Mouse (Mus musculus) liver, embryonic 12.5 days (tissue): ENCODE measurements around the gene Gas2. TPM values are rescaled to one million over a fixed set of nuclear protein-coding genes. Genes with fewer than 3 reads are reported as not detected.

Experiments used
- ATAC-seq: fragments of 200-750 bp; cut with Nextera tagmentation; 2 replicates; pipeline ENCODE4 v1.8.0; 2017; ENCODE audit warnings: moderate number of reproducible peaks, mild to moderate bottlenecking, moderate library complexity
- H3K27ac ChIP-seq: fragments of 300-500 bp; sonication (generic); 2 replicates; pipeline ENCODE4 v1.5.1; 2016; ENCODE audit warnings: mild to moderate bottlenecking
- H3K27me3 ChIP-seq: fragments of 300-500 bp; sonication (generic); replicated peaks from 2 replicates; pipeline ENCODE4 v1.6.1; 2016; ENCODE audit warnings: mild to moderate bottlenecking, moderate library complexity
- H3K36me3 ChIP-seq: fragments of 300-500 bp; sonication (generic); 2 replicates; pipeline ENCODE4 v1.6.1; 2016; ENCODE audit warnings: mild to moderate bottlenecking, moderate library complexity
- H3K4me1 ChIP-seq: fragments of 300-500 bp; sonication (generic); 2 replicates; pipeline ENCODE4 v1.6.1; 2016
- H3K4me2 ChIP-seq: fragments of 300-500 bp; sonication (generic); 2 replicates; pipeline ENCODE4 v1.6.1; 2016; ENCODE audit warnings: mild to moderate bottlenecking, moderate library complexity
- H3K4me3 ChIP-seq: fragments of 300-500 bp; sonication (generic); 2 replicates; pipeline ENCODE4 v1.5.1; 2016; ENCODE audit warnings: mild to moderate bottlenecking, moderate library complexity
- H3K9ac ChIP-seq: fragments of 300-500 bp; sonication (generic); 2 replicates; pipeline ENCODE4 v1.6.1; 2016; ENCODE audit warnings: mild to moderate bottlenecking, moderate library complexity
- H3K9me3 ChIP-seq: fragments of 300-500 bp; sonication (generic); replicated peaks from 2 replicates; pipeline ENCODE4 v1.6.1; 2016; ENCODE audit warnings: mild to moderate bottlenecking, moderate library complexity
- WGBS: fragments of 180-500 bp; shearing (Covaris S2); methylation state at CpG from one replicate; pipeline ENCODE4 v1.1.7; 2016; ENCODE audit not compliant: insufficient replicate concordance; 5-methylcytosine and 5-hydroxymethylcytosine counted together
- polyA plus RNA-seq: library from polyadenylated mRNA; unstranded; fragments of >200 nt; fragmentation: Nextera tagmentation; extraction: Ambion mirVana; gene quantifications from 2 replicates; pipeline ENCODE4 v1.2.1, GENCODE M21; 2016

Gene Gas2
- polyA plus RNA-seq, 1 experiment from 2014 or later = 7.1 TPM

GRCm38 (mm10) chr7:51979271-51979670, 117.5 kb downstream of the Gas2 start:
- ATAC-seq = no peak
- Histone ChIP-seq H3K27ac (no peak overlapping the region), H3K9ac (no peak overlapping the region), H3K4me3 (no peak overlapping the region), H3K4me2 (no peak overlapping the region), H3K9me3 (no peaks in the 10 kb centered on the region), H3K27me3 (no peaks in the 10 kb centered on the region), H3K4me1 (peaks cover 36% of the 10 kb centered on the region), H3K36me3 (no peaks in the 10 kb centered on the region)
- 33% methylated on average over 5 of the region's 5 CpGs for WGBS

- peak overlapping the region; percentile 47 for H3K4me2 ChIP-seq
Observed at GRCm38 (mm10) chr7:51982303-51982702, 120.5 kb downstream of the Gas2 start.

GRCm38 (mm10) chr7:51985763-51986162, 123.9 kb downstream of the Gas2 start:
- H3K36me3 ChIP-seq = no peaks in the 10 kb centered on the region
- no peak overlapping the region for H3K9ac ChIP-seq
- ATAC-seq = no peak
- H3K27me3 ChIP-seq = no peaks in the 10 kb centered on the region
- no peak overlapping the region for H3K27ac ChIP-seq
- no peak overlapping the region for H3K4me3 ChIP-seq
- WGBS = 72% methylated on average over 6 of the region's 6 CpGs
- no peak overlapping the region for H3K4me2 ChIP-seq
- no peaks in the 10 kb centered on the region for H3K9me3 ChIP-seq
- H3K4me1 ChIP-seq = peaks cover 66% of the 10 kb centered on the region

More at GRCm38 (mm10) chr7:51982303-51982702, 120.5 kb downstream of the Gas2 start:
- Histone ChIP-seq H3K4me3 (no peak overlapping the region), H3K9me3 (no peaks in the 10 kb centered on the region), H3K9ac (peak overlapping the region; percentile 4; the same call in 1 of the 2 replicates), H3K27ac (peak overlapping the region; percentile 61), H3K36me3 (no peaks in the 10 kb centered on the region), H3K27me3 (no peaks in the 10 kb centered on the region), H3K4me1 (peaks cover 37% of the 10 kb centered on the region)
- WGBS = 11% methylated on average over 1 of the region's 1 CpGs
- peak; percentile 90 for ATAC-seq

- Histone ChIP-seq H3K4me3 (no peak overlapping the region), H3K27me3 (no peaks in the 10 kb centered on the region), H3K9me3 (no peaks in the 10 kb centered on the region), H3K27ac (no peak overlapping the region), H3K4me2 (no peak overlapping the region), H3K9ac (no peak overlapping the region), H3K36me3 (no peaks in the 10 kb centered on the region), H3K4me1 (peaks cover 69% of the 10 kb centered on the region)
- no peak for ATAC-seq
- 19% methylated on average over 6 of the region's 6 CpGs for WGBS
Observed at GRCm38 (mm10) chr7:51986909-51987308, 125.1 kb downstream of the Gas2 start.

GRCm38 (mm10) chr7:51991020-51991419, 129.2 kb downstream of the Gas2 start:
- Histone ChIP-seq H3K9me3 (no peaks in the 10 kb centered on the region), H3K4me2 (peak overlapping the region; percentile 66), H3K36me3 (0 out of 2 replicates have a peak, but pooled peaks cover 3% of the 10 kb centered on the region), H3K27ac (peak overlapping the region; percentile 92), H3K4me1 (peaks cover 62% of the 10 kb centered on the region), H3K9ac (peak overlapping the region; percentile 64), H3K4me3 (0 out of 2 replicates have a peak overlapping the region, but pooled peaks have one; percentile 16), H3K27me3 (no peaks in the 10 kb centered on the region)
- 29% methylated on average over 3 of the region's 3 CpGs for WGBS
- peak; percentile 99 for ATAC-seq

GRCm38 (mm10) chr7:52005511-52006295, 143.9 kb downstream of the Gas2 start, which contains the start of gene Svip:
Gene Svip, minus strand, starts transcription at chr7:52006018.
- ATAC-seq = peak; percentile 93
- WGBS = under 1% methylated on average over 36 of the region's 47 CpGs

GRCm38 (mm10) chr7:52006296-52006630, 144.4 kb downstream of the Gas2 start:
- ATAC-seq = no peak
- Histone ChIP-seq H3K9ac (peak overlapping the region; percentile 69), H3K36me3 (peaks cover 17% of the 10 kb centered on the region), H3K4me2 (peak overlapping the region; percentile 76), H3K27ac (peak overlapping the region; percentile 91), H3K9me3 (no peaks in the 10 kb centered on the region), H3K4me3 (peak overlapping the region; percentile 77), H3K27me3 (0 out of 2 replicates have a peak, but pooled peaks cover 3% of the 10 kb centered on the region), H3K4me1 (peaks cover 38% of the 10 kb centered on the region)
- WGBS = under 1% methylated on average over 9 of the region's 9 CpGs

More at GRCm38 (mm10) chr7:52005511-52006295, 143.9 kb downstream of the Gas2 start, which contains the start of gene Svip:
- Histone ChIP-seq H3K27me3 (0 out of 2 replicates have a peak, but pooled peaks cover 3% of the 10 kb centered on the region), H3K4me2 (peak within 1 kb of the TSS; percentile 76), H3K36me3 (peaks cover 20% of the 10 kb centered on the region), H3K9ac (peak within 1 kb of the TSS; percentile 82), H3K27ac (peak within 1 kb of the TSS; percentile 91), H3K4me3 (peak within 1 kb of the TSS; percentile 77), H3K9me3 (no peaks in the 10 kb centered on the region), H3K4me1 (peaks cover 42% of the 10 kb centered on the region)

GRCm38 (mm10) chr7:52007138-52007537, 145.3 kb downstream of the Gas2 start:
- Histone ChIP-seq H3K4me2 (peak overlapping the region; percentile 25), H3K9ac (no peak overlapping the region), H3K27ac (no peak overlapping the region), H3K36me3 (peaks cover 14% of the 10 kb centered on the region), H3K4me1 (peaks cover 34% of the 10 kb centered on the region), H3K9me3 (no peaks in the 10 kb centered on the region), H3K27me3 (0 out of 2 replicates have a peak, but pooled peaks cover 3% of the 10 kb centered on the region), H3K4me3 (no peak overlapping the region)
- WGBS = 55% methylated on average over 2 of the region's 2 CpGs
- ATAC-seq = no peak

- Histone ChIP-seq H3K36me3 (no peaks in the 10 kb centered on the region), H3K4me2 (no peak overlapping the region), H3K27ac (no peak overlapping the region), H3K4me3 (no peak overlapping the region), H3K9ac (no peak overlapping the region), H3K9me3 (no peaks in the 10 kb centered on the region), H3K4me1 (0 out of 2 replicates have a peak, but pooled peaks cover 3% of the 10 kb centered on the region), H3K27me3 (0 out of 2 replicates have a peak, but pooled peaks cover 3% of the 10 kb centered on the region)
- no peak for ATAC-seq
- WGBS = 70% methylated on average over 7 of the region's 7 CpGs
Observed at GRCm38 (mm10) chr7:52013457-52013856, 151.6 kb downstream of the Gas2 start.

- WGBS = 58% methylated on average over 1 of the region's 1 CpGs
- no peak overlapping the region for H3K27ac ChIP-seq
- no peak overlapping the region for H3K4me3 ChIP-seq
- H3K4me2 ChIP-seq = no peak overlapping the region
- H3K27me3 ChIP-seq = no peaks in the 10 kb centered on the region
- no peak overlapping the region for H3K9ac ChIP-seq
- H3K9me3 ChIP-seq = no peaks in the 10 kb centered on the region
- 0 out of 2 replicates have a peak, but pooled peaks cover 3% of the 10 kb centered on the region for H3K4me1 ChIP-seq
- no peaks in the 10 kb centered on the region for H3K36me3 ChIP-seq
- ATAC-seq = no peak
Observed at GRCm38 (mm10) chr7:52015180-52015579, 153.4 kb downstream of the Gas2 start.

- H3K4me1 ChIP-seq = 0 out of 2 replicates have a peak, but pooled peaks cover 3% of the 10 kb centered on the region
- no peaks in the 10 kb centered on the region for H3K36me3 ChIP-seq
- ATAC-seq = no peak
- H3K9me3 ChIP-seq = no peaks in the 10 kb centered on the region
- H3K9ac ChIP-seq = no peak within 1 kb of the TSS
- H3K27me3 ChIP-seq = no peaks in the 10 kb centered on the region
- no peak within 1 kb of the TSS for H3K4me2 ChIP-seq
- WGBS = 61% methylated on average over 3 of the region's 3 CpGs
- H3K27ac ChIP-seq = no peak within 1 kb of the TSS
- no peak within 1 kb of the TSS for H3K4me3 ChIP-seq
Observed at GRCm38 (mm10) chr7:52015628-52016027, 153.8 kb downstream of the Gas2 start, which contains the start of gene 1700015G11Rik. Gene 1700015G11Rik, minus strand, starts transcription at chr7:52015728.

GRCm38 (mm10) chr7:52022039-52022438, 160.2 kb downstream of the Gas2 start:
- Histone ChIP-seq H3K4me1 (no peaks in the 10 kb centered on the region), H3K9ac (no peak overlapping the region), H3K4me3 (no peak overlapping the region), H3K9me3 (no peaks in the 10 kb centered on the region), H3K27me3 (no peaks in the 10 kb centered on the region), H3K27ac (no peak overlapping the region), H3K4me2 (no peak overlapping the region), H3K36me3 (no peaks in the 10 kb centered on the region)
- 49% methylated on average over 4 of the region's 4 CpGs for whole genome bisulfite sequencing
- ATAC-seq = no peak
